Mouse (Mus musculus): ENCODE results near the gene Cav3.

Gene Cav3

DNA sequence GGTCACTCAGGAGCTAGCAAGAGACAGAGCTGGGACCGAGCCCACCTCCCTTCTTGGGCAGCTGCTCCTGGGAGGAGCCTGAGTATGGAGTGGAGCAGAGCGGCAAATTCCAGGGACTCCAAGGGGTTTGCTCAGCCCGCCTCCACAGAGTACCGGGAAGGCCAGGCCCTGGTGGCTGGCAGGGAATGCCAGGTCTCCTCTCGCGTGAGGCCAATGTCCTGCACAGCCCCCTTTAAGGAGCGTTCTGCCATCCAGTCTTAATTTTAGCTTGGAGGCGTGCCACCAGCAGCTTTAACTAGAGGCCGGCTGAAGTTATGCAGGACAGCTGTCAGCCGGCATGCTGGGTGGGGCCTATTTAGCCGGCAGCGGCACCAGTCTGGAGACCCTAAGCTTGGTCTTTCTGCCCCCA is at the start of gene Cav3:
Gene Cav3, plus strand, starts transcription at position 165 of the 409 bp plus-strand sequence.
- peak; percentile 18 for DNase-seq (ENCODE audit: low spot score)

DNA sequence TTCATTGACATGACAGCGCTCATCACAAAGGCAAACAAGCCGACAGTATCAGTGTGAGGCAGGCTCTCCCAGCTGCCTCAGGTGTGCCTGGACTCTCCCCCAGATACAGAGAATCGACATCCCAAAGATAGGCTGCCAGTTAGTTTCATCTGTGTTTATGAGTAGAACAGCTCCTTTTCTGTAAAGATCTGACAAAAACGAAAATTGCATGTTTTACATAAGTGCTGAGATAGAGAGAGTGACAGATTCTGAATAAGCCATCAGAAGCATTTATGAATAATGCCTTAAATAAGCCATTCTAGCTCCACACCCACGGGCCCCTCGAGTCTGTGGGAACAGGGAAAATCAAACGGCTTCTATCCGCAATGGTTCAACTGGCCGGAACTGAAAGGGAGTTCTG is 40.0 kb upstream of the Cav3 start:
- DNase-seq (ENCODE audit: low spot score), result no peak

- DNase-seq (ENCODE audit: low spot score), result no peak
Measured at GRCm38 (mm10) chr6:112420883-112421282, 38.4 kb upstream of the Cav3 start.

DNA sequence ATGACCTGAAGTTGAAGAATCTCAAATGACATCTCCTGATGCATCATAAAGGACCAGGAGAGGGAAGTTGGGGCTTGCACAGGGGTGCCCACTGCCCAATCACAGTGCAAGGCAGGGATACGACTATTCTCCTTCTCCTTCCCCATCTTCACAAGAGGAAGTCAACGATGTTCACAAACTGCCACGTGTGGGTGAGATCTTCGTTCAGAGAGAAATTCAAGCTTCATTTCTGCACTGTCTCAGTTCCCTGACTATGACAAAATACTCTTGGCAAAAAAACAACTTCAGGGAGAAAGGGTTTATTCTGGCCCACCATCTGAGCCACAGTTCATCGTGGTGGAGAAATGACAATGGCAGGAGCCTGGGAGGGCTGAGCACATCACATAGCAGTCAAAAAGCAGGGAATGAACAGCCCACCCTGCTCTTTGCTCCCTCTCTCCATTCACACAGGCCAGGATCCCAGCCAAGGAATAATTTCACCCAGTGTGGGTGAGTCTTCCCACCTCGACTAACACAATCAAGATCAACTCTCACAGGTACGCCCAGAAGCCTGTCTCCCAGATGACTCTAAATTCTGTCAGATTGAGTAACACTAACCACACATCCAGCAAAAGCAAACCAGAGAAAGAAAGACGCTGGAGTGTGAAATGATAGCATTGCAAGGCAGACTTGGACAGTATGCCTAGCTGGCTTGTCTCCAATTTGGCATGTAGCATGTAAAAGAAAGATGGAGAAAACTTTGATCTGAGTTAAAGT is 35.4 kb upstream of the Cav3 start:
- no peak for DNase-seq (ENCODE audit: low spot score)

- DNase-seq (ENCODE audit: low spot score), result no peak
Measured at GRCm38 (mm10) chr6:112426018-112426732, 33.1 kb upstream of the Cav3 start.

DNA sequence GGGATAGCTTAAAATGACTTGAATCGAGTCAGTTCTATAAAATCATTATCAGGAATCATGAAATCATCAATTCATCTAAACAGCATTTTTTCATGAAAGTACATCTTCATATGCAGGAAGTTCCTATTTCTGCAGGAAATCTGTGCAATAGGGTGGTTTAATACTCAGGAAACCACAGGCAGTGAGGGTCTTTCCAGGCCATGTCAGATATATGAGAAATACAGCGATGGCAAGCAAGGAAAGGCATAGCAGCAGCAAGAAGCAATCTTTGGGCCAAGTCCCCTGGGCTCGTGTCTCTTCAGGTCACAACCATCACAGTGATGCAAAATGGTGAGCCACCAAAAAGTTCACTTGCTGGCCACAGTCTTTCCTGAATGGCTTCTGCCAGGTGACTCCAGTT is 13.6 kb upstream of the Cav3 start:
- DNase-seq (ENCODE audit: low spot score), result no peak

DNA sequence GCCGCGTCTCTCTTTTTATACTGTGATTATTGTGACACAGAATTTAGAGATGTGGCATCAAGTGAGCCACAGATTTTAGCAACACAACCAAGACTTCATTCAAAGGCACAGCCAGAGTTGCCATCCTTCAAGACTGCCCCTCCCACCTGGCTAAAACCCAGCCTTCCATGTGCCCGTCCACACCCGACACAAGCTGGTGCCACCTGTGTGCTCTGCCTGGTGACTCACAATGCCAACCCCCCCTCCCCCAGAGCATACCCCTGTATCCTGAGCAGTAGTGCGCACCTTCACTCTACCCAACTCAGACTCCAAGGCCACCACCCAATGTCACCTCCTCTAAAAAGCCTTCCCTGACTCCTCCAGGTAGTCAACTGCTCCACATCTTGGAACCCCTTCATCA is 2.2 kb downstream of the Cav3 start:
- DNase-seq (ENCODE audit: low spot score), result no peak

DNA sequence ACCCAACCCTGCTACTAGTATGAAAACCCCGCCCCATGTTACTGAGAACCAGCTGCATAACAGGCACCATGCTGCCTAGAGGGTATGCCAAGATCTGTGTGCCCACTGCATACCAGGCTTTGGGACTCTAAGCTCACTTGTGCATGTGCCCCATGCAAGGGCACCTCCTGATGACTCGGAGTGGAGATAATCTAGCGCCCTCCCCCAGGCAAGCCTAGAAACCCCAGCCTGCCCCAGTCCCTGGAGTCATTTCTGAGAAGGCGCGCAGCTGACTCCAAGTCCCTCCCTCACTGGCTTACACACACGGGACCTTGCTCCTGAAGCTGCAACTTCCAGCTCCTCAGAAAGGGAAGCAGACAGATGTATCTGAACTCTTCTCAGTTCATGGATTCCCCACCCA is 4.0 kb downstream of the Cav3 start:
- DNase-seq (ENCODE audit: low spot score), result no peak

DNA sequence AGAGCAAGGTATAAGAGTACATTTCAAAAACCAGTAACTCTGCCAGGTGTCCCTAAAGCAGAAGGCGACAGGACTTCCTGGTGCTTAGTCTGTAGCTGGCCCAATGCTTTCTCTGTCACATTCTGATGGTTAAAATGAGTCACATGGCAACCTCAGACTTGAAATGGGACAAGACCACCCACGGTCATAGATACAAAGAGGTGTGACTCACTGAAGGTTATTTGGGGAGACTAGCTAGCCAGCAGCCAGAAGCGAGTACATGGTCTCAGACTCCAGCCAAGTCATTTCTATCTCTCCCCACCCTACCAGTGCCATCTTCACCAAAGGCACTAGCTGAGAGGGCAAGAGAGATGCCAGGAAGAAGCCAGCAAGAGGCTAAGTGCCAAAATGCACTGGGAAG is 6.1 kb downstream of the Cav3 start:
- no peak for DNase-seq (ENCODE audit: low spot score)

DNA sequence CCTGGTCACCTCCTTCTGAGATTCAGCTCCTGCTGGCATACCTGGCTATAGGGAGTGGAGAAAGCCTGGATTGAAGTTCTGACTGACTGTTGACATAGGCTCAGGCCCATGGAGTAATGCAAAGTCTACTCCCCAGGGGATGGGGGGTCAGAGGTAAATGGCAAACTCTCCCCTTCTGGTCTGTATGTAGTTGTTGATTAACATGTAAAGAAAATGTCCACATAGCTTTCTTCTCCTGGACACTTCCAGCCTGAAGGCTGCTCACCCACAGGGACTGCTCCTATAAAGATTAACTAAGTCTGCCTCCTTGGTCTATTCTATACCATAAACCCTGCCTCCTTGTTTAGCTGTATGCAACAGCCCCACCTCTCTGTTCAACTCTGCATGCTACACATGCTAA is 6.7 kb downstream of the Cav3 start:
- DNase-seq (ENCODE audit: low spot score), result no peak

DNA sequence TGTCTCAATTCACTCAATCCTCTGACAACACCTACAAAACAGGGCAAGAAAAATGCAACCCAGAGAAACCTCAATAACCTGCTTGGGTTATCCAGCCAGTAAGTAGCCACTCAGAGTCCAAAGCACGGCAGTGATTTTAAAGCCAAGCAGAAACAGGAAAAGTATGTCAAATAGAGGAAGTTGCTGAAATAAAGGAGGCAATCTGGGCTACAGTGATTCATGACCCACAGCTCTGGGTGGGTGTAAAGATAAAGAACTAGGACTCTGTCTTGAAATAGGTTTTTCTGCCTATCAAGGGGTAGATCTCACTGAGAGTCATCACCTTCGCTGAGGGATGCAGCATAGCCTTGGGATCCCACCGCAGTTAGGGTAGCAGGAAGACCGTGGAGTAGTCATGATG is 12.3 kb downstream of the Cav3 start:
- DNase-seq (ENCODE audit: low spot score), result no peak

DNA sequence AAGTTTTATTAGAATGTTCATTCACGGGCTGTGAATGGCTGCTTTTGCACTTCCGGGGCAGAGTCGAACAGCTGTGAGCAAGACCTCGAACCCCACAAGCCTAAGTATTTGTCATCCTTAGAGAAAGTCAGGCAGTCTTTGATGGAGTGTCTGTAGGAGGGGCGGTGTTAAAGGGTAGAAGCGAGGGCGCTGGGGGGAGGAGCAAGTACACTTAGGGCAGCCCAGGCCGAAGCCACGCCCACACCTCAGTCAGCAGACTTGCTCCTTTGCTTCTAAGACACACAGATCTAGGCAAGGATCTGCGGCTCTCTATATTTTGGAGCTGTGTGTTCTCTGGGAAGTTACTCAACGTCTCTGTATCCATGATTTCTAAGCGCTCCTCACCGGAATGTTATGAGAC is 20.6 kb downstream of the Cav3 start:
- no peak for DNase-seq (ENCODE audit: low spot score)

DNA sequence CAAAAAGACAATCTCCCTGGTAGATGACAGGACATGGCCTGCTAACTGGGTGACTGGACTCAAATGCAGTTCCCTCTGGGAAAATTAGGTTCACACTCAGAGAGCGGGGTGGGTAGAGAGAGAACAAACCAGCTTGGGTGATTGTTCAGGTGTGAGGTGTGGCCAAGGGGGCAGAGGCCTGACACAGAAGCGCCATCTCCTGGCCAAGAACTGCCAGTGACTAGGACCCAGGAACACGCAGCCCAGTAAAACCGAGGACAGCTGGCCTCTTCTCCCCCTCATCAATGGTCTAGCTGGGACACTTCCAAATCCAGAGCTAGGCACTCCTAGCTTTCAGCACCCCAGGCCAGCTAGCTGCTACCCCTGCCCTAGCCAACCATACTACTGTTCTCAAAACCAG is 25.0 kb downstream of the Cav3 start:
- DNase-seq (ENCODE audit: low spot score), result peak; percentile 47

GRCm38 (mm10) chr6:112487993-112488392 is 28.7 kb downstream of the Cav3 start:
- no peak for DNase-seq (ENCODE audit: low spot score)

- DNase-seq (ENCODE audit: low spot score), result no peak
Measured at GRCm38 (mm10) chr6:112488821-112489180, 29.5 kb downstream of the Cav3 start.

DNA sequence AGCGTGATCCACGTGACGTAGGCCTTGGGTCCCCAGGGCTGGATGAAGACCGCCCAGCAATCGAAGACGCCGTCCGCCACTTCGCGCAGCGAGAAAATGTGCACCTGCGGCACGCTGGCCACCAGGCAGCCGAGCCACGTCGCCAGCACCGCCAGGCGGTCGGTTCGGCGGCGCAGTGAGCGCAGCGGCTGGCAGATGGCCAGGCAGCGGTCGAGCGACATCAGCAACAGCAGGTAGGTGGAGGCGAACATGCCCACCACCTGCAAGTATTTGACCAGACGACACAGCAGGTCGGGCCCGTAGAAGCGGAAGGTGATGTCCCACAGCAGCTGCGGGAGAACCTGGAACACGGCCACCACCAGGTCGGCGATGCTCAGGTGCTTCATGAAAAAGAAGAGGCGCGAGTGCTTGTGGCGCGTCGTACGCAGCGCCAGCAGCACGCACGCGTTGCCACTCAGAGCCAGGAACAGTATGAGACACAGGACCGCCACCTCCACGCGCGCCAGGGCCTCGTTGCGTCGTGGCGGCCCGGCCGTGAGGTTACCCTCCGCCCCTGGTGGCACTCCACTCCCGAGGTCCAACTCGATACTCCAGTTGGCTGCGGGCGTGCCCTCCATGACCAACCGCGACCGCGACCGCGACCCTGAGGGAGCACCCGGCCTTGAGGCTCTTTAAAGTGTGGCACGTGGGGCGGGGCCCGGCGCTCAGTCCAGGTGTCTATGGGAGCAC is 30.0 kb downstream of the Cav3 start:
- peak; percentile 53 for DNase-seq (ENCODE audit: low spot score)

DNA sequence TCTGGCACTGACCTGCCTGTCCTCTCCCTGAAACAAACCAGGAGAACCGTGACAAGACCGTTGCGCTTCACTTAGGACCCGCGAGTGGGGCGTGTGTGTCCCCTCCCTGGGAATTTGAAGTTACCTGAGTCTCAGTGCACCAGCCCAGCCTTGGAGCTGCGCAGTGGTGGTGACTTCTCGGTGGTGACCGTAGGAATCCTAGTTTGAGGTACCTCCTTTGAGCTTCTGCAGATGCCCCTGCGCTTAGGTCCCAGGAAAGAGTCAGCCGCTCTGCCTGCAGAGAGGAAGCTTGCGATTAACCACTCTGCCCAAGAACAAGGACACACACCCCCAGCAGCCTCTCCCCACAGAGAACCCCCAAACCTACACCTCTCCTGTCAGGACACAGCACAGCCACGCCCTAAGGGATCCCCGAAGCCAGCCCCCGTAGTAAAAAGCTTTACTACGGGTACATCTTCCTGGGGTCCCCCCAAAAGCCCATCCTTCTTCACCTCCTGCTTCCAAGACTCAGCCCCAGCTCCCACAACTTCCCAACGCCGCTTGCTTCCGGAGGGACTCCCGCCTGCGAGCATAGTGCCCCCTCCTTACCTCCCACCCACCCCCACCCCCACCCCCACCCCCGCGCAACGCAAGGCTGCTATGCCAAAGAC is 30.7 kb downstream of the Cav3 start, which contains the start of gene Oxtr:
Gene Oxtr, minus strand, starts transcription at position 34 of the 650 bp plus-strand sequence.
- DNase-seq (ENCODE audit: low spot score), result no peak

- peak; percentile 90 for DNase-seq (ENCODE audit: low spot score)
Measured at GRCm38 (mm10) chr6:112490625-112491242, 31.4 kb downstream of the Cav3 start.

DNA sequence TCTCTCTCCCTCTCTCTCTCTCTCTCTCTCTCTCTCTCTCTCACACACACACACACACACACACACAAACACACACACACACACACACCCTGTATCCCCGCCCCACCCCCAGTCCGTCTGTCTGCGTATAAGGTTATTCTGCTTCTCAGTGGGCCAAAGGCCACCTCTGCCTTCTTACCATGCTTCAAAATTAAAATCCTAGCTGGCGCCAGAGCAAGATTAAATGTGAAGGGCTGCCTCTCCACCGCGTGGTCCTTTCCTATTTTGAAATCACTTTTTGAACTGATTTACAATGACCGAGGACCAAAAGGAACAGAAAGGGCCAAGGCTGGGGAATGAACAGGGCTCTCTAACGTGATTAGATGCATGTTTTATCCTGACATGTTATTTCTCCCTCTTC is 32.2 kb downstream of the Cav3 start:
- no peak for DNase-seq (ENCODE audit: low spot score)

- no peak for DNase-seq (ENCODE audit: low spot score)
Measured at GRCm38 (mm10) chr6:112492656-112493055, 33.4 kb downstream of the Cav3 start.

DNA sequence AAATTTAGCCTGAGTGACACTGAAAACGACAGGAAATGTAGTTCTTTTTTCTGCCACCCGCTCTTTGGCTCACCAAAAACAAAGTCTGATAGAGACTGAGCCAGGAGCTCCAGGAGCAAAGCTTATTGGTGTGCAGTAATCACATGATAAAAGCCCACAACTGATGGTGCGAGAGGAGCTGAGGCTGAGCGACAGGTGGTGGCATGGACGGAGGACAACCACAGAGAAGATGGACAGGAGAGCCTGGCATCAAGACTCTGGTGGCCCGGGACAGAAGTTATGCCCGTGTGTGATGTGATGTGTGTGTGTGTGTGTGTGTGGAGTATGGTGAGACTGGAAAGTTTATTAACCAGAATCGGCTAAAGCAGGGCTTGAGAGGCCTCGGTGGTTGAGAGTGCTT is 34.1 kb downstream of the Cav3 start:
- DNase-seq (ENCODE audit: low spot score), result no peak

DNA sequence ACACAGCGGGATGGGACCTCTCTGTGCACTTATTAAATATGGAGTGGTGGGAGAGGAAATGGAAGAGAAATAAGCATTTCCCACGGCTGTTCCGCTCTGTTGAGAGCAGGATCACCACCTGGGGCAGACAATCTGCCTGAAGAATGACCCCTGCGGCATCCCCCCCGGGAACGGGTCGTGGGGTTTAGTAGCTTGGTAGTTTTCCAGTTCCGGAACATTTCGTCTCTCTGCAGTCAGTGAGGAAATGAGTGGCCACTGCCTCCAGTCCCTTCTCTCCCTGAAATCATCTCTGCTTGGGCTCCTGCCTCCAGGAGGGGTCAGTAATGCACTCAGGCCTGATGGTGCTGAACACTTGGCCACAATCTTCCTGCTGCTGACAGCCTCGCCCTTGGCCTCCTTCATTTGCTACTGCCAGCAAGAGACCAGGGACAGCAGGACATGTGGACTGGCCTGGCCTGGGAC is 35.3 kb downstream of the Cav3 start:
- DNase-seq (ENCODE audit: low spot score), result peak; percentile 46

All from ovary, postnatal 36 days (tissue).